Mouse (Mus musculus) ZHBTc4 (cell line): ENCODE measurements around the gene Ece1.
"Not testable (repeated sequence)": the region's sequence is repeated elsewhere in the genome, so short reads cannot be mapped to it uniquely, and the experiment has no call there.

Source experiments
- DNase-seq: peaks from one replicate; pipeline ENCODE4 v3.0.0-alpha.2; 2011; ENCODE audit warnings: low read depth, low spot score

Ece1 gene

GRCm38 (mm10) chr4:137862019-137862418 lies at the start of gene Ece1:
Ece1 (plus strand) TSS chr4:137862237.
- peak; percentile 79 for DNase-seq

GRCm38 (mm10) chr4:137812946-137813708 lies 48.9 kb upstream of the Ece1 start:
- DNase-seq: no peak

GRCm38 (mm10) chr4:137814140-137814539 lies 47.9 kb upstream of the Ece1 start:
- DNase-seq: no peak

GRCm38 (mm10) chr4:137815473-137815872 lies 46.6 kb upstream of the Ece1 start:
- DNase-seq: peak; percentile 79

- DNase-seq: no peak
These were observed 45.8 kb upstream of the Ece1 start for GRCm38 (mm10) chr4:137816216-137816615.

- no peak for DNase-seq
These were observed 43.7 kb upstream of the Ece1 start for GRCm38 (mm10) chr4:137818341-137818740.

GRCm38 (mm10) chr4:137819487-137819886 lies 42.5 kb upstream of the Ece1 start:
- peak; percentile 52 for DNase-seq

GRCm38 (mm10) chr4:137820721-137821120 lies 41.3 kb upstream of the Ece1 start:
- peak; percentile 63 for DNase-seq

GRCm38 (mm10) chr4:137822537-137822936 lies 39.5 kb upstream of the Ece1 start:
- DNase-seq: no peak

- DNase-seq: no peak
These were observed 38.5 kb upstream of the Ece1 start for GRCm38 (mm10) chr4:137823542-137823941.

GRCm38 (mm10) chr4:137824881-137825280 lies 37.2 kb upstream of the Ece1 start:
- DNase-seq: no peak

GRCm38 (mm10) chr4:137830380-137830779 lies 31.7 kb upstream of the Ece1 start:
- peak; percentile 17 for DNase-seq

- no peak for DNase-seq
These were observed 30.4 kb upstream of the Ece1 start for GRCm38 (mm10) chr4:137831598-137831997.

- peak; percentile 97 for DNase-seq
These were observed 26.3 kb upstream of the Ece1 start for GRCm38 (mm10) chr4:137835624-137836337.

GRCm38 (mm10) chr4:137836741-137837140 lies 25.3 kb upstream of the Ece1 start:
- peak; percentile 45 for DNase-seq

- no peak for DNase-seq
These were observed 24.2 kb upstream of the Ece1 start for GRCm38 (mm10) chr4:137837792-137838191.

GRCm38 (mm10) chr4:137838791-137839190 lies 23.2 kb upstream of the Ece1 start:
- no peak for DNase-seq

GRCm38 (mm10) chr4:137839452-137839851 lies 22.6 kb upstream of the Ece1 start:
- DNase-seq: no peak

GRCm38 (mm10) chr4:137844656-137845055 lies 17.4 kb upstream of the Ece1 start:
- DNase-seq: peak; percentile 86

- not testable (repeated sequence) for DNase-seq
These were observed 14.4 kb upstream of the Ece1 start for GRCm38 (mm10) chr4:137847651-137848050.

GRCm38 (mm10) chr4:137850161-137850560 lies 11.9 kb upstream of the Ece1 start:
- DNase-seq: no peak

- DNase-seq: peak; percentile 86
These were observed 10.6 kb upstream of the Ece1 start for GRCm38 (mm10) chr4:137851484-137851883.

GRCm38 (mm10) chr4:137853822-137854221 lies 8.2 kb upstream of the Ece1 start:
- no peak for DNase-seq
